Mouse (Mus musculus) monocyte, adult 2 months (primary cell): ENCODE data around the gene Gja4.

Experiments used
- DNase-seq, 2 experiments: peaks; one replicate each; pipeline ENCODE4 v3.0.0; 2022; ENCODE audit warnings: low spot score in 2 of 2, low read depth in 1 of 2

Gja4 gene

GRCm38 (mm10) chr4:127313861-127314260, at the start of gene Gja4:
TSS of gene Gja4 (minus strand) at chr4:127314039.
- DNase-seq = no peak

- DNase-seq = no peak
Observed at GRCm38 (mm10) chr4:127363331-127363730, 49.5 kb upstream of the Gja4 start.

GRCm38 (mm10) chr4:127362520-127362919, 48.7 kb upstream of the Gja4 start:
- DNase-seq = no peak

- DNase-seq = no peak
Observed at GRCm38 (mm10) chr4:127358018-127358417, 44.2 kb upstream of the Gja4 start, which contains the start of gene Gjb5. TSS of gene Gjb5 (minus strand) at chr4:127358181.

- no peak for DNase-seq
Observed at GRCm38 (mm10) chr4:127354506-127355485, 41.0 kb upstream of the Gja4 start.

- no peak for DNase-seq
Observed at GRCm38 (mm10) chr4:127353951-127354438, 40.2 kb upstream of the Gja4 start, which contains the start of gene Gjb4. TSS of gene Gjb4 (minus strand) at chr4:127354081.

GRCm38 (mm10) chr4:127352594-127352993, 38.8 kb upstream of the Gja4 start:
- DNase-seq = no peak

- no peak for DNase-seq
Observed at GRCm38 (mm10) chr4:127349560-127350300, 35.9 kb upstream of the Gja4 start.

GRCm38 (mm10) chr4:127345000-127345399, 31.2 kb upstream of the Gja4 start:
- no peak for DNase-seq

GRCm38 (mm10) chr4:127341372-127341771, 27.5 kb upstream of the Gja4 start:
- DNase-seq = no peak

- DNase-seq = no peak
Observed at GRCm38 (mm10) chr4:127337668-127338067, 23.8 kb upstream of the Gja4 start.

GRCm38 (mm10) chr4:127334870-127335504, 21.1 kb upstream of the Gja4 start:
- DNase-seq = no peak

- DNase-seq = no peak
Observed at GRCm38 (mm10) chr4:127331171-127331570, 17.3 kb upstream of the Gja4 start.

- no peak for DNase-seq
Observed at GRCm38 (mm10) chr4:127330181-127331100, 16.6 kb upstream of the Gja4 start, which contains the start of gene Gjb3. TSS of gene Gjb3 (minus strand) at chr4:127330844.

GRCm38 (mm10) chr4:127329751-127330150, 15.9 kb upstream of the Gja4 start:
- no peak for DNase-seq

GRCm38 (mm10) chr4:127329046-127329445, 15.2 kb upstream of the Gja4 start:
- no peak for DNase-seq

- DNase-seq = no peak
Observed at GRCm38 (mm10) chr4:127328378-127328777, 14.5 kb upstream of the Gja4 start.

GRCm38 (mm10) chr4:127327749-127328148, 13.9 kb upstream of the Gja4 start:
- DNase-seq = no peak

GRCm38 (mm10) chr4:127327258-127327657, 13.4 kb upstream of the Gja4 start:
- DNase-seq = no peak

- no peak for DNase-seq
Observed at GRCm38 (mm10) chr4:127325276-127325675, 11.4 kb upstream of the Gja4 start.
